Mouse (Mus musculus): ENCODE measurements around the gene Mbnl2.

DNA sequence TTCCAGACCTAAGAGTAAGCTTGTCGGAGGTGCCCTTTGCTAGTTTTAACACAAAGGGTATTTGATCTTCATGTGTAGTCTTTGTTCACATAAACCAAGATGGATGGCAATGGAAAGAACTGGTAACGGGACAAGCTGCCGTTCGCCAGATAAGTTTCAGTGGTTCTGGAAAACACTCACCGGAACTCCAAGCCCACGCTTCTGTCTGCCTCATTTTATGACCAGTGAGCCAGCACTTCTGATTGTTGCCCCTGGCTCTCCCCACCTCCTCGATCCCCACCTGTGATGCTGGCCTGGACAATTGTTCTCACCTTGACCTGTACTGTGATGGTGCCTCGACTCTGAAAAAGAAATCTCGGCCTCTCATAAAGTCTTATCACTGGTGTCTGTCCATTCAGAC is 117.0 kb downstream of the Mbnl2 start:
- TF ChIP-seq CTCF (IDR thresholded peaks at IDR 0.05; ENCODE audit: extremely low read depth, insufficient read length, insufficient replicate concordance, low read depth, low read length) = no peak
- no peak for TF ChIP-seq POLR2A (IDR thresholded peaks at IDR 0.05; ENCODE audit: low read depth, low read length)

All from small intestine, adult 2 months (tissue).